Mouse (Mus musculus): ENCODE results near the gene Pfkm. TPM values are rescaled to one million over a fixed set of nuclear protein-coding genes. Genes with fewer than 3 reads are reported as not detected.
A peak's percentile ranks its signal among the peaks of the same experiment; 100 is the strongest.

The Pfkm gene
- 47.7 and 82.8 TPM in 2 replicates for total RNA-seq (2021)
- long read RNA-seq, transcript Pfkm-201 (23 exons, 2,879 nt), result major isoform, 32 of 55 reads
- long read RNA-seq, partial matches to known transcripts, result 15 of 55 reads
- long read RNA-seq, other reads (novel, unspliced or antisense), result 8 of 55 reads

GRCm38 (mm10) chr15:98092372-98093120, at the start of gene Pfkm:
Pfkm (plus strand) TSS chr15:98092589.
- no peak for DNase-seq

GRCm38 (mm10) chr15:98043967-98044366, 48.4 kb upstream of the Pfkm start:
- no peak for DNase-seq

- DNase-seq, result no peak
These were observed 48.0 kb upstream of the Pfkm start for GRCm38 (mm10) chr15:98044387-98044786.

- no peak for DNase-seq
These were observed 43.3 kb upstream of the Pfkm start for GRCm38 (mm10) chr15:98048918-98049700.

- no peak for DNase-seq
These were observed 40.7 kb upstream of the Pfkm start for GRCm38 (mm10) chr15:98051685-98052084.

- DNase-seq, result peak; percentile 14
These were observed 37.1 kb upstream of the Pfkm start for GRCm38 (mm10) chr15:98055246-98055645.

GRCm38 (mm10) chr15:98065881-98066280, 26.5 kb upstream of the Pfkm start:
- DNase-seq, result peak; percentile 69

GRCm38 (mm10) chr15:98066602-98067001, 25.8 kb upstream of the Pfkm start:
- no peak for DNase-seq

GRCm38 (mm10) chr15:98067492-98067891, 24.9 kb upstream of the Pfkm start:
- no peak for DNase-seq

GRCm38 (mm10) chr15:98068506-98068905, 23.9 kb upstream of the Pfkm start:
- DNase-seq, result no peak

GRCm38 (mm10) chr15:98069566-98070245, 22.7 kb upstream of the Pfkm start:
- DNase-seq, result no peak

GRCm38 (mm10) chr15:98070376-98070775, 22.0 kb upstream of the Pfkm start:
- no peak for DNase-seq

- no peak for DNase-seq
These were observed 17.9 kb upstream of the Pfkm start for GRCm38 (mm10) chr15:98074521-98074920.

GRCm38 (mm10) chr15:98075034-98075433, 17.4 kb upstream of the Pfkm start:
- DNase-seq, result no peak

GRCm38 (mm10) chr15:98076901-98077300, 15.5 kb upstream of the Pfkm start:
- no peak for DNase-seq

- DNase-seq, result no peak
These were observed 3.5 kb upstream of the Pfkm start for GRCm38 (mm10) chr15:98088889-98089288.

- peak; percentile 32 for DNase-seq
These were observed 2.8 kb upstream of the Pfkm start for GRCm38 (mm10) chr15:98089421-98090183.

- DNase-seq, result no peak
These were observed 548 bp upstream of the Pfkm start for GRCm38 (mm10) chr15:98091841-98092240.

- DNase-seq, result peak; percentile 89
These were observed 977 bp downstream of the Pfkm start, which contains the start of gene Senp1 for GRCm38 (mm10) chr15:98093121-98094011. Senp1 (minus strand) TSS chr15:98093744.

GRCm38 (mm10) chr15:98094905-98095304, 2.5 kb downstream of the Pfkm start:
- DNase-seq, result no peak

- DNase-seq, result no peak
These were observed 4.6 kb downstream of the Pfkm start for GRCm38 (mm10) chr15:98096957-98097356.
